Mouse (Mus musculus): ENCODE results near the gene Sprr1a. TPM values are rescaled to one million over a fixed set of nuclear protein-coding genes. Genes with fewer than 3 reads are reported as not detected.
"Not testable (repeated sequence)": the region's sequence is repeated elsewhere in the genome, so short reads cannot be mapped to it uniquely, and the experiment has no call there.

Sprr1a gene
- total RNA-seq (2015; ENCODE audit: low replicate concordance) (not detected in 2 replicates), total RNA-seq (2017; ENCODE audit: low replicate concordance) (not detected in 2 replicates)

DNA sequence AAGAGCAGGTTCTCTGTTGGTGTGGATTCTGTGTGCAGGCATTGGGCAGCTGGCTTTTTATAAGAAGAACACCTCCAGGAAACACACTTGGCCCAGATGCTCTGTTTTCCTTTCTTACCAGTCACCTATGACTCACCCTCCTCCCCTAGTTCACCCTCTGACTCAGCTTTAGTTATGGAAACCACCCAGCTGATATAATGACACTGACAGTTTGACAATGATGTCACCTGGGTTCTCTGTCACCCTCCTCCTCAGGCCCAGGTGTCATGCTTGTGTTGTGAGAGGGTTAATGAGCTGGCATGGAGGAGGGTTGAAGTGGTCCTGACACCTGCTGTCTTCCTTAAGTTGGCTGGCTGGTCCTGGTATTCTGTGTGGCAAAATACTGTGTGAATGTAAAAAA lies at the start of gene Sprr1a:
Gene Sprr1a (minus strand): TSS at position 33 of the 400 bp plus-strand sequence.
- no peak for ATAC-seq (replicated peaks; ENCODE audit: low FRiP score, poor library complexity, severe bottlenecking)

DNA sequence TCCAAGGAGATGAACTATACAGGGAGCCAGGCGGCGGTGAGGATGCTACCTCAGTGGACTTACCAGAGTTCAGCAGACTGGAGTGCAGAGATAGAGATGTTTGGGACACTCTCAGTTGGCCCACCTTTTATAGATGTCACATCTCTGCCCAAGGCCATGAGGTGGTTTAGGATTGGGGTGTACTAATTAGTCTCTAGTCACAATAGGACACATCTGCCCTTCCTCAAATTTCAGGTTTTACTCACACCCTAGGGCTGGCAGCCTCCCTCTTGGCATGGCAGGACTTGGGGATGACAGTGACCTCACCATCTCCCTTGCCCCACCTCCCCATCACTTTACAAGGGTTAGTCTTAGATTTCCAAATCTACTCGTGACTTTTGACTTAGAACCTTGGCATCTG lies 48.7 kb upstream of the Sprr1a start, which contains the start of gene 2310046K23Rik:
Gene 2310046K23Rik (minus strand): TSS at position 101 of the 400 bp plus-strand sequence.
- ATAC-seq (replicated peaks; ENCODE audit: low FRiP score, poor library complexity, severe bottlenecking): no peak

DNA sequence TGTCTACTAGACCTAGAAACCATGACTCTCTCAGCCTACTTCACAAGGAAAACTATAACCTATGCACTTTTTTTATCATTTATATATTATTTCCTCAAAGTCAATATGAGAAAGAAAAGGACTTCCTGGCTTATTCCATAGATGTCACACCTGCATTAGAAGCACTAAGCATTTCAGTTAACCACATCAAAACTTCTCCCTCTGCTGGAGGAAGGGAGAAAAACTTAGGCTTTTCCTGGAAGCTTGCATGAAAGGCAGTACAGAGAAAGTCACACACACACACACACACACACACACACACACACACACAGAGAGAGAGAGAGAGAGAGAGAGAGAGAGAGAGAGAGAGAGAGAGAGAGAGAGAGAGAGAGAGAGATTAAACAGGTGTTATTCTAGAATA lies 26.6 kb upstream of the Sprr1a start:
- no peak for ATAC-seq (replicated peaks; ENCODE audit: low FRiP score, poor library complexity, severe bottlenecking)

DNA sequence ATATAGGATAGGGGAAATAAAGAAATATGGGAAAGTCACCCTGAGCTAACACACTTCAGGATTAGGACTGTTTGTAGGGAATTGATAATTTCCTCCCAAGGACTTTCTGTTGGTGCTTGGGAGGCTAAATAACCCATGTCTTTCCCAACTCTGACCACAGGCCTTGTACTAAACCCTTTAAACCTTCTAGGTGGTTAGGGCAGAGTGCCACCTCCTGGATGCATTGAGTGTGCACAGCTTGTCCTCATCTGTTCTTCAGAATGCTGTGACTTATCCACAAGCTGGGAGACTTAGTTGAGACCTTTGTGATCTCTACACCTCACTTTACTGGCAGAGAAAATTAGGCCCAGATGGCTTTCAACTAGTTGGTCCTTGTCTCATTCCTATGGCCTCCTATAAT lies 25.1 kb upstream of the Sprr1a start:
- no peak for ATAC-seq (replicated peaks; ENCODE audit: low FRiP score, poor library complexity, severe bottlenecking)

DNA sequence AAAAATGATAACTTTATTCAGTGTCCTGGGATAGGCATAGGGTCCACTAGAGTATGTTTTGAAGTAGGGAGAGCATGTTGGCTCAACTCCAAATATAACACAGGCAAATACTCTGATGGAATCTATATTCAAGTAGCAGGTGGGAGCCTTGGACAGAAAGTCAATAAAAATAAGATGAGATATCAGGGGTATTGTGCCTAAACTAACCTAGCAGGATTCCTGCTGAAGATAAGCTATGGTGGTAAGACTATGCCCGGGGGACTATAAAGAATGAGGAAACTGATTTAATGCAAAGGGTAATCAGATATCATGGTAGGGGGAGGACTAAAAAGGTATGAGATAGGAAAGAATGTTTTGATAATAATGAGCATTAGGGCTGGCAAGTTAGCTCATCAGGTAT lies 22.5 kb upstream of the Sprr1a start:
- ATAC-seq (replicated peaks; ENCODE audit: low FRiP score, poor library complexity, severe bottlenecking): no peak

DNA sequence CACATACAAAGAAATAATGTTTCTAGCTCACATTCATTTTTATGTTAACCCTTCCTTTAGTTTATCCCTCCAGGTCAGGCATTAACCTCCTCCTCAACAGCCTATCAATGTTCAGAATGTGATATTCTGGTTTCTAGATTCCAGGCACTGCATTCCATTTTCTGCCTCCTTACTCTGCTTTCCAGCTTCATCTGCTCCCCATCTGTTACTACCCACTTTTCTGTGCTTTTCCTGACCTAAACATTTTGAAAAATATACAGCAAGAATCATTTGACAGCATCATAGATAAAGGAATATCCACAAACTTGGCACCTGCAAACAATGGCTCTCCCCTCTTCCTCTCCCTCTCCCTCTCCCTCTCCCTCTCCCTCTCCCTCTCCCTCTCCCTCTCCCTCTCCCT lies 17.8 kb upstream of the Sprr1a start:
- ATAC-seq (replicated peaks; ENCODE audit: low FRiP score, poor library complexity, severe bottlenecking): no peak

DNA sequence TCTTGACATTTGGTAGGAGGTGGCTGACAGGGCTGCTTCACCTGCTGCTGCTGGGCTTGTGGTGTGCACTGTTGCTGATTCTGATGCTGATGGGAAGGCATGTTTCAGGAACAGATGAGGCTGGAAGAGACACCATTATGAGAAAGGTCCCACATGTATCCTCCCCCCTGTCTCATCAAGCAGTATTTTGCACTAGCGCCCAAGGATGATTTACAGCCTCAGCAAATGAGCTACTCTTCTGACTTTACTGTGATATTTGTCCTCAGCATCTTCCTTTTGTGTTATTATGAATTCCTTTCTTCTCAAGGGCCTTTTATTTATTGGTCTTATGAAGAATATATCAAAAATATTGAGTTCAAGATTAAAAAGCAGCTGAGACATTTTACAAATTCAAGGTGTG lies 14.7 kb upstream of the Sprr1a start, which contains the start of gene Sprr4:
Gene Sprr4 (minus strand): TSS at position 101 of the 400 bp plus-strand sequence.
- ATAC-seq (replicated peaks; ENCODE audit: low FRiP score, poor library complexity, severe bottlenecking): no peak

DNA sequence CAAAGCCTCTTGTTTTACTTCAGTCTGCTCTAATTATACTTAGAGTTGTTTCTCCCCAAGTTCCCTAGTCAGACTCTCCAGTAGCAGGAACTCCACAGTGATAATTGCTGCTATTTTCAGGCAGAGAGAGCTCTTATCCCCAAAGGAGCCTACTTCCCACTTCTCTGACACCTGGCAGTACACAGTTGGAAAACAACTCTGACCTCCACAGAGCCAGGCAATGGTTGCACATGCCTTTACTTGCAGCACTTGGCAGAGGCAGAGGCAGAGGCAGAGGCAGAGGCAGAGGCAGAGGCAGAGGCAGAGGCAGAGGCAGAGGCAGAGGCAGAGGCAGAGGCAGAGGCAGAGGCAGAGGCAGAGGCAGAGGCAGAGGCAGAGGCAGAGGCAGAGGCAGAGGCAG lies 4.6 kb upstream of the Sprr1a start:
- ATAC-seq (replicated peaks; ENCODE audit: low FRiP score, poor library complexity, severe bottlenecking): not testable (repeated sequence)

DNA sequence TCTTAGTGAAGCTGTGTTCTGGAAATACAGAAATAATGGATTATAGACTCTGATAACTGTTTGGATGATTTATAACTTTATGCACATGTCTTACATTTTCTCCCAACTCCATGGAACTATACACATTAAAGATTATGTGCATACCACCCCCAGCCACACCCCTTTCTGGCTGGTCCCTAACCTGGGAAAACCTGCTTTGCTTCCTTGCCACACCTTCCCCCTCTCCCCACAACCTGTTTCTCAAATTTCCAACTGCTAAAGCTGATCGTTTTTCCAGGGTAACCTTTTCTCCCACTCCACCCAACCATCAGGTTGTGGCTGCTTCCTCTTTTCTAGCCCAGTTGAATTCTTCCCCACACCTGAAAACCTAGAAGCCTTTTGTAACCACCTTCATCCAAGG lies 612 bp upstream of the Sprr1a start:
- ATAC-seq (replicated peaks; ENCODE audit: low FRiP score, poor library complexity, severe bottlenecking): no peak

DNA sequence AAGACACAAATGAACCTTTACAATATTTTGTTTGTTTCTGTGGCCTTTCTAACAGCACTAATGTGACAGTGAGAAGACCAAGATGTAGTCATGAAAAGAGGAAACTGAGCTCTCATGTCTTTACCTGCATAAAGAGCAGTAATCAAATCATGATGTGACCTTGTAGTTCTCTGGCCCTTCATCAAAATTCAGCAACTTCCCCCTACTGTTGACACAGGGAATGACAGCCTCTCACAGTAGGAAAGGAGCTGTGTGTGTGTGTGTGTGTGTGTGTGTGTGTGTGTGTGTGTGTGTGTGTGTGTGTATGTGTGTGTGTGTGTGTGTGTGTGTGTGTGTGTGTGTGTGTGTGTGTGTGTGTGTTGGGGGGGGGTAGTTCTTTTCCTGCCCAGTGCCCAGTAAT lies 4.4 kb downstream of the Sprr1a start:
- ATAC-seq (replicated peaks; ENCODE audit: low FRiP score, poor library complexity, severe bottlenecking): not testable (repeated sequence)

DNA sequence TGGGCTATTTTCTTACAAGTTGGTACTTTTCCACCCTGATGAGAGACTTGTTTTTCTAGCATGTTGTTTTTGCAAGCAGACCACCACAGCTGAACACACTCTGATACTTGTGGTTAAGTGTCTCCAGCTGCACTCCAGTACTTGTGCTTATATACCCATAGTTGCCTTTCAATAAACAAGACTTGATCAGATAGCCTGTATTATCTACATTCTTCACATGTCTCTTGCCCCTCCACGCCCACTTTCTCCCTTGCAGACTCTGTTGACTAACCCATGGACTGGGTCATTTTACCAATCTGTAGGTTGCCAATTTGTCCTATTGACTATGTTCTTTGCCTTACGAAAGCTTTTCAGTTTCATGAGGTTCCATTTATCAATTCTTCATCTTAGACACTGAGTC lies 15.6 kb downstream of the Sprr1a start:
- no peak for ATAC-seq (replicated peaks; ENCODE audit: low FRiP score, poor library complexity, severe bottlenecking)

DNA sequence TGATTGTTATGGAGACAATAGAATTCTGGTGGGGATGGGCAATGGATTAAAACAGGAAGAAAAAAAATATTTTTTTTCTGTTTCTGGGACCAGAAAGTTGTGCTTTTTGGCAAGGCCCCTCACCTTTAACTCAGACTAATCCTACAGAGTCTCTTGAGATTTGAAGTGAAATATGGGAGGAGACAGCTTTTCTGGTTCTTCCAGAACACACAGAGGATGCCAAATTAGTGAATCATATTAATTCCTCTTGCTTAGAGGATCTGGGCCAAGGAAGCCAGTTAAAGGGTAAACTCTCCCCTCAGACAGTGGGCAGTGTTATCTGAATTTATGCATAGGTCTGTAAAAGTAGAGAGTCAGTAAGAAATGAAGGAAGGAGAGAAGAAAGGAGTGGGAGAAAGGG lies 18.3 kb downstream of the Sprr1a start:
- ATAC-seq (replicated peaks; ENCODE audit: low FRiP score, poor library complexity, severe bottlenecking): no peak

DNA sequence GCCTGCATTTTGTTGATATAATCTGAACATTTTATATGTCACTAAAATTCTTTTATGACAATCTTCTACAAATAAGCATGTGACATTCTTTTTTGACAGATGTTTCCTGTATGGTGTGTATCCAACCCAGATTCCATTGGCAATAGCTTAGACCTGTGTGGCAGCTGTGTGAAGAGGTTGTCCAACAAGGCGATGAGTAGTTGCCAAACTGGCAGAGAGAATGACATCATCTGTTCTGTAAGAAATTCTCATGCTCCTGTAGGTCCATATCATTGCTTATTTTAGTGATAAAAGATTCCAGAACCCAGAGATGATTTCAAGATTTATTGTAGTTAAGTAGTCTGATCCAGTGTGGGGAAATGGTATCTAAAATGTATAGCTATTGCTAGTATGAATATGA lies 19.1 kb downstream of the Sprr1a start:
- ATAC-seq (replicated peaks; ENCODE audit: low FRiP score, poor library complexity, severe bottlenecking): no peak

DNA sequence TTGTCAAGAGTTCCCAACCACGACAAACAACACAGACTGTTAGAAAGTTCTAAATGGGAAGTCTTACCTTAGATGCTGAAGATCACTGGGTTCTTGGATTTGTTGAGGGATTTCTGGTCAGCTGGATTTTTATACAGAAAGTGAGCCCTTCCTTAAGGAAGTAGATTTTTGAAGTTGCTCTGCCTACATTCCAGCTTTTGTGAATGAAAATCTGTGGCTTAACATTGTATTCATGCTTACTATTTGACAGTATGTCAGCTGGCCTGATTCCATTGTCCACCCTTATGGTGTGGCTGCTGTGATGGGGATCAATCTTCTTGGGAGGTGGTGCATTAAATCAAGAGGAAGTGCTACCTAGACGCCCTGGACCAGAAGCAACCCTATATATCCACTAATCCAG lies 27.1 kb downstream of the Sprr1a start, which contains the start of gene Sprr3:
Gene Sprr3 (minus strand): TSS at position 101 of the 400 bp plus-strand sequence.
- ATAC-seq (replicated peaks; ENCODE audit: low FRiP score, poor library complexity, severe bottlenecking): no peak

DNA sequence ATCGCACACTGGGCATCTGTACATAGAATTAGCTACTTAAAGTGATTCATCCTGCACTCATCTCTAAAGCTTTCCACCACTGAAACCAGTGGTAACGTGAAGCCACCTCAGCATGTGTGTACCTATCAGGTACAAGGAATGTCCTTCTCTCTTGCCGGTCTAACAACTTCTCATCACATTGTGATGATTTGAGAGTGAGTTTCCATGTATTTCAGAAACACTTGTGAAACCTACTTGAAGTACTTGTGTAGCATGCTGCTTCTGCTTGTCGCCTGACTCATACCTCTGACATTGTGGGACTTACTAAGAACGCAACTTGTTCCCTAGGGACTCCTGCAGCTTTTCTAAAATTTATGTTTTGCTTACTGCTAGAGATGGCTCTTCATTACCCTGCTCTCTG lies 30.5 kb downstream of the Sprr1a start:
- no peak for ATAC-seq (replicated peaks; ENCODE audit: low FRiP score, poor library complexity, severe bottlenecking)

DNA sequence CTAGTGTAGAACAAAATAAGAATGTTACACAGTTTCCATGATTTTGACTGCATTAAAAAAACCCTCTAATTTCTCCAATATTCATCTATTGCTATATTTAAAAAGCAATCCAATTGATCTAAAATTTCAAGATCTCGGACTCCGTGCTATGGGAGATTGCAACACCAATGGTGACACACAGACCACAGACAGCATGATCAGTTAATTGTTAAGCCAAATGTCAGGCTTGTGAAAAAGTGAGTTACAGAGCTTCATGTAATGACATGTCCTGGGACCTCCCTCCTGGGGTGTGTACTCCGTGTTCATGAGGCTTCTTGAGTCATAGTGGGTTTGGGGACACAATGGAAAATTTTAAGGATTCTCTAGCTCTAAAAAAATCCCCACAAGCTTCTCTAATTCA lies 45.5 kb downstream of the Sprr1a start:
- no peak for ATAC-seq (replicated peaks; ENCODE audit: low FRiP score, poor library complexity, severe bottlenecking)

DNA sequence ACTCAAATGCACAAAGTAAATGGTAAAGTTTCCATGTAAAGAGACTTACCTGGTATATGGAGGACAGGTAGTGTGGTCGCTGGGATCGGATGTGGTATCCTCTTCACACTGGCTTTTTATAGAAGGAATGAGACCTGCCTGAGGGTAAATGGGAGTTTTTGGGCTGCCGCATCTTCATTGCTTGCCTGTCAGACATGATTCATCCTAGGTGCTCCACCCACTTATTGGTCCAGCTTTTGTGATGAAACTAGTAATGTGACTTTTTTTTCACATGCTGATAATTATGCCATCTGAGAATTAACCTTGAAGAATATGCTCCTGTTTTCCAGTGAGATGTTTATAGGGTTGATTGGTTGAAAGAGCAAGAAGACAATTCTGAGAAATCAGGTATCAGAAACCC lies 47.0 kb downstream of the Sprr1a start, which contains the start of gene Sprr1b:
Gene Sprr1b (minus strand): TSS at position 101 of the 400 bp plus-strand sequence.
- no peak for ATAC-seq (replicated peaks; ENCODE audit: low FRiP score, poor library complexity, severe bottlenecking)

Other genes starting within 250 kb of the Sprr1a start
- gene Sprr2a3, start 200.5 kb downstream of the Sprr1a start, total RNA-seq (2015; ENCODE audit: low replicate concordance): not detected in 2 replicates
- gene Sprr2a3, start 200.5 kb downstream of the Sprr1a start, total RNA-seq (2017; ENCODE audit: low replicate concordance): not detected in 2 replicates
- gene Sprr2b, start 169.3 kb downstream of the Sprr1a start, total RNA-seq (2015; ENCODE audit: low replicate concordance): not detected in 2 replicates
- gene Sprr2b, start 169.3 kb downstream of the Sprr1a start, total RNA-seq (2017; ENCODE audit: low replicate concordance): not detected in 2 replicates
- not detected in 2 replicates for gene Sprr2d, start 146.8 kb downstream of the Sprr1a start, total RNA-seq (2015; ENCODE audit: low replicate concordance)
- not detected in 2 replicates for gene Sprr2d, start 146.8 kb downstream of the Sprr1a start, total RNA-seq (2017; ENCODE audit: low replicate concordance)
- gene Sprr2e, start 133.8 kb downstream of the Sprr1a start, total RNA-seq (2015; ENCODE audit: low replicate concordance): not detected in 2 replicates
- not detected in 2 replicates for gene Sprr2e, start 133.8 kb downstream of the Sprr1a start, total RNA-seq (2017; ENCODE audit: low replicate concordance)
- gene Sprr2f, start 120.7 kb downstream of the Sprr1a start, total RNA-seq (2015; ENCODE audit: low replicate concordance): not detected in 2 replicates
- gene Sprr2f, start 120.7 kb downstream of the Sprr1a start, total RNA-seq (2017; ENCODE audit: low replicate concordance): not detected in 2 replicates
- not detected in 2 replicates for gene Sprr2h, start 100.2 kb downstream of the Sprr1a start, total RNA-seq (2015; ENCODE audit: low replicate concordance)
- not detected in 2 replicates for gene Sprr2h, start 100.2 kb downstream of the Sprr1a start, total RNA-seq (2017; ENCODE audit: low replicate concordance)
- not detected in 2 replicates for gene Sprr2i, start 77.9 kb downstream of the Sprr1a start, total RNA-seq (2015; ENCODE audit: low replicate concordance)
- gene Sprr2i, start 77.9 kb downstream of the Sprr1a start, total RNA-seq (2017; ENCODE audit: low replicate concordance): not detected in 2 replicates
- not detected in 2 replicates for gene Sprr2j-ps, start 67.8 kb downstream of the Sprr1a start, total RNA-seq (2015; ENCODE audit: low replicate concordance)
- not detected in 2 replicates for gene Sprr2j-ps, start 67.8 kb downstream of the Sprr1a start, total RNA-seq (2017; ENCODE audit: low replicate concordance)
- gene Gm9774, start 56.5 kb downstream of the Sprr1a start, total RNA-seq (2015; ENCODE audit: low replicate concordance): 5.2 and 17.7 TPM in 2 replicates
- 0.34 and 2.9 TPM in 2 replicates for gene Gm9774, start 56.5 kb downstream of the Sprr1a start, total RNA-seq (2017; ENCODE audit: low replicate concordance)
- not detected in 2 replicates for gene Sprr2k, start 53.3 kb downstream of the Sprr1a start, total RNA-seq (2015; ENCODE audit: low replicate concordance)
- not detected in 2 replicates for gene Sprr2k, start 53.3 kb downstream of the Sprr1a start, total RNA-seq (2017; ENCODE audit: low replicate concordance)
- not detected in 2 replicates for gene Sprr1b, start 47.1 kb downstream of the Sprr1a start, total RNA-seq (2015; ENCODE audit: low replicate concordance)
- not detected in 2 replicates for gene Sprr1b, start 47.1 kb downstream of the Sprr1a start, total RNA-seq (2017; ENCODE audit: low replicate concordance)
- not detected in 2 replicates for gene Sprr3, start 27.2 kb downstream of the Sprr1a start, total RNA-seq (2015; ENCODE audit: low replicate concordance)
- not detected in 2 replicates for gene Sprr3, start 27.2 kb downstream of the Sprr1a start, total RNA-seq (2017; ENCODE audit: low replicate concordance)
- gene Sprr4, start 14.6 kb upstream of the Sprr1a start, total RNA-seq (2015; ENCODE audit: low replicate concordance): not detected in 2 replicates
- not detected in 2 replicates for gene Sprr4, start 14.6 kb upstream of the Sprr1a start, total RNA-seq (2017; ENCODE audit: low replicate concordance)
- not detected in 2 replicates for gene 2310046K23Rik, start 48.6 kb upstream of the Sprr1a start, total RNA-seq (2015; ENCODE audit: low replicate concordance)
- not detected in 2 replicates for gene 2310046K23Rik, start 48.6 kb upstream of the Sprr1a start, total RNA-seq (2017; ENCODE audit: low replicate concordance)
- 1.0 TPM in 1 of 2 replicates, not detected in the other for gene Ivl, start 87.8 kb upstream of the Sprr1a start, total RNA-seq (2015; ENCODE audit: low replicate concordance)
- gene Ivl, start 87.8 kb upstream of the Sprr1a start, total RNA-seq (2017; ENCODE audit: low replicate concordance): 0.56 TPM in 1 of 2 replicates, not detected in the other
- gene Smcp, start 103.1 kb upstream of the Sprr1a start, total RNA-seq (2015; ENCODE audit: low replicate concordance): not detected in 2 replicates
- gene Smcp, start 103.1 kb upstream of the Sprr1a start, total RNA-seq (2017; ENCODE audit: low replicate concordance): not detected in 2 replicates
- not detected in 2 replicates for gene 2210017I01Rik, start 121.6 kb upstream of the Sprr1a start, total RNA-seq (2015; ENCODE audit: low replicate concordance)
- not detected in 2 replicates for gene 2210017I01Rik, start 121.6 kb upstream of the Sprr1a start, total RNA-seq (2017; ENCODE audit: low replicate concordance)
- gene Lce6a, start 135.8 kb upstream of the Sprr1a start, total RNA-seq (2015; ENCODE audit: low replicate concordance): not detected in 2 replicates
- gene Lce6a, start 135.8 kb upstream of the Sprr1a start, total RNA-seq (2017; ENCODE audit: low replicate concordance): not detected in 2 replicates
- not detected in 2 replicates for gene Lce1a1, start 162.4 kb upstream of the Sprr1a start, total RNA-seq (2015; ENCODE audit: low replicate concordance)
- not detected in 2 replicates for gene Lce1a1, start 162.4 kb upstream of the Sprr1a start, total RNA-seq (2017; ENCODE audit: low replicate concordance)
- gene Lce1b, start 171.0 kb upstream of the Sprr1a start, total RNA-seq (2015; ENCODE audit: low replicate concordance): not detected in 2 replicates
- not detected in 2 replicates for gene Lce1b, start 171.0 kb upstream of the Sprr1a start, total RNA-seq (2017; ENCODE audit: low replicate concordance)
- gene Lce1a2, start 184.4 kb upstream of the Sprr1a start, total RNA-seq (2015; ENCODE audit: low replicate concordance): not detected in 2 replicates
- not detected in 2 replicates for gene Lce1a2, start 184.4 kb upstream of the Sprr1a start, total RNA-seq (2017; ENCODE audit: low replicate concordance)
- gene Lce1c, start 193.4 kb upstream of the Sprr1a start, total RNA-seq (2015; ENCODE audit: low replicate concordance): not detected in 2 replicates
- not detected in 2 replicates for gene Lce1c, start 193.4 kb upstream of the Sprr1a start, total RNA-seq (2017; ENCODE audit: low replicate concordance)
- not detected in 2 replicates for gene Lce1d, start 201.3 kb upstream of the Sprr1a start, total RNA-seq (2015; ENCODE audit: low replicate concordance)
- gene Lce1d, start 201.3 kb upstream of the Sprr1a start, total RNA-seq (2017; ENCODE audit: low replicate concordance): not detected in 2 replicates
- gene Lce1e, start 223.2 kb upstream of the Sprr1a start, total RNA-seq (2015; ENCODE audit: low replicate concordance): not detected in 2 replicates
- gene Lce1e, start 223.2 kb upstream of the Sprr1a start, total RNA-seq (2017; ENCODE audit: low replicate concordance): not detected in 2 replicates
- gene Lce1f, start 234.5 kb upstream of the Sprr1a start, total RNA-seq (2015; ENCODE audit: low replicate concordance): not detected in 2 replicates
- not detected in 2 replicates for gene Lce1f, start 234.5 kb upstream of the Sprr1a start, total RNA-seq (2017; ENCODE audit: low replicate concordance)